Mouse (Mus musculus) embryonic facial prominence, embryonic 12.5 days (tissue): ENCODE data around the gene Tmem189. TPM values are rescaled to one million over a fixed set of nuclear protein-coding genes. Genes with fewer than 3 reads are reported as not detected.
A peak's percentile ranks its signal among the peaks of the same experiment; 100 is the strongest.
"Not testable (repeated sequence)": the region's sequence is repeated elsewhere in the genome, so short reads cannot be mapped to it uniquely, and the experiment has no call there.

ENCODE experiments used
- ATAC-seq: fragments of 200-750 bp; cut with Nextera tagmentation; 2 replicates; pipeline ENCODE4 v1.8.0; 2017; ENCODE audit not compliant: insufficient number of reproducible peaks, insufficient read depth, low FRiP score, low TSS enrichment
- H3K27ac ChIP-seq: fragments of 300-500 bp; sonication (generic); 2 replicates; pipeline ENCODE4 v1.5.1; 2016; ENCODE audit warnings: mild to moderate bottlenecking
- H3K27me3 ChIP-seq: fragments of 300-500 bp; sonication (generic); 2 replicates; pipeline ENCODE4 v1.6.1; 2016; ENCODE audit warnings: mild to moderate bottlenecking, moderate library complexity
- H3K36me3 ChIP-seq: fragments of 300-500 bp; sonication (generic); 2 replicates; pipeline ENCODE4 v1.6.1; 2016; ENCODE audit warnings: mild to moderate bottlenecking
- H3K4me1 ChIP-seq: fragments of 300-500 bp; sonication (generic); 2 replicates; pipeline ENCODE4 v1.6.1; 2016
- H3K4me2 ChIP-seq: fragments of 300-500 bp; sonication (generic); replicated peaks from 2 replicates; pipeline ENCODE4 v1.6.1; 2016; ENCODE audit warnings: mild to moderate bottlenecking, moderate library complexity
- H3K4me3 ChIP-seq: fragments of 300-500 bp; sonication (generic); 2 replicates; pipeline ENCODE4 v1.5.1; 2016; ENCODE audit warnings: mild to moderate bottlenecking
- H3K9ac ChIP-seq: fragments of 300-500 bp; sonication (generic); 2 replicates; pipeline ENCODE4 v1.6.1; 2016; ENCODE audit warnings: mild to moderate bottlenecking, moderate library complexity
- H3K9me3 ChIP-seq: fragments of 300-500 bp; sonication (generic); 2 replicates; pipeline ENCODE4 v1.6.1; 2016; ENCODE audit warnings: mild to moderate bottlenecking, moderate library complexity
- WGBS: fragments of 180-500 bp; shearing (Covaris S2); methylation state at CpG from one replicate; pipeline ENCODE4 v1.1.7; 2016; 5-methylcytosine and 5-hydroxymethylcytosine counted together
- polyA plus RNA-seq: library from polyadenylated mRNA; unstranded; fragments of >200 nt; fragmentation: Nextera tagmentation; extraction: Ambion mirVana; gene quantifications from 2 replicates; pipeline ENCODE4 v1.2.1, GENCODE M21; 2016

Gene Tmem189
- polyA plus RNA-seq, 1 experiment from 2014 or later = 45.0 TPM

DNA sequence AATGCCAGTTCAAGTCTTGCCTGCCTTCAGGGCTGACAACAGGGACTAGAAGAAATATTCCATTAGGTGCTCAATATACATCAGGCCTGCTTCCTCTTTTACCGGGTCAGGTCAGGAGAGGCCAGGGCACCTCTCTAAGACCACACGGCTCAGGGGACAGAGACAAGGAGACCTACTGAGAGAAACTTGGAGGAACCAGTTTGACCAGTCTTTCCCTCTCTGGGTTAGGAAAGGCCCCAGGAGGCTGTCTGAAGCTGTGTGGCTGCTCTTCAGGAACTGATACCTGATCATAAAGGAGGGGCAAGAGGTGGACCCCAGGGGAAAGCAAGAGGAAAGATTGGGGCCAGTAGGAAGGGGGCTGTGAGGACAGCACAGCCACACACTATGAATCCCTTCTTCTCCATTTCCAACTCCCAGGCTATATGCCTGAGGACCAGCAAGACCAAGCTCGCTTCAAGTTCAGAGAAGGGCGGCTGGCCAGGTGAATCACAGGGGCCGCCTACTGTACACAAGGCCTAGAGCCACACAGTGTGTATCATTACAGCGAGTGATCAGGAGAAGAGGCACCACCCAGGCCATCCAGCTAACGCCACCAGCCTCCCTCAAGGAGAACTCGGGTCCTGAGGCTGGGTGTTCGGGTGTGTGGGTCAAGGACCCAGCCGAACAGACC is 30.3 kb downstream of the Tmem189 start:
- WGBS = 60% methylated on average over 10 of the region's 10 CpGs
- Histone ChIP-seq H3K4me3 (peak overlapping the region; percentile 87), H3K4me2 (peak overlapping the region; percentile 97), H3K9ac (peak overlapping the region; percentile 40), H3K9me3 (no peaks in the 10 kb centered on the region), H3K36me3 (peaks cover 9% of the 10 kb centered on the region), H3K27ac (peak overlapping the region; percentile 72), H3K4me1 (peaks cover 40% of the 10 kb centered on the region), H3K27me3 (peaks cover 5% of the 10 kb centered on the region; the same call in 1 of the 2 replicates)
- ATAC-seq = no peak

DNA sequence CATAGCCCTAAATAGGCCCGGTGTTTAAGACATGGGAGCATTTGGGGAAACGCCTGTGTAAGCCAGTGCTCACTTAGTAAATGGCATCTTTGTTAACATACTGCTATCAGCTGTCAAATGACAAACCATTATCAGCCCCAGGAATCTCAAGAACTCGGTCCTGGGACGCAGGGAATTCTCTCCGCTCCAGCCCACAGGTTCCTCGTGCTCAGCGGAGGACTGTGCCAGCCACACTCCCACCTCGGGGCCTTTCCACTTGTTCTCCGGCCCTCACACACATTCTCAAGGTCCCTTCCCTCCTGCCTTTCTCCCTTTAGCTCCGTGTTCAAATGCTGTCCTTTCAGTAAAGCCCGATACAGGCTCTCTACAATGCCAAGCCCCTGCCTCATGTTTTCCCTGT is 30.9 kb downstream of the Tmem189 start:
- Histone ChIP-seq H3K9ac (no peak overlapping the region), H3K36me3 (peaks cover 15% of the 10 kb centered on the region), H3K27ac (no peak overlapping the region), H3K4me3 (no peak overlapping the region), H3K27me3 (peaks cover 5% of the 10 kb centered on the region; the same call in 1 of the 2 replicates), H3K9me3 (no peaks in the 10 kb centered on the region), H3K4me1 (peaks cover 40% of the 10 kb centered on the region), H3K4me2 (peak overlapping the region; percentile 97; the same call in 1 of the 2 replicates)
- 57% methylated on average over 11 of the region's 11 CpGs for WGBS
- no peak for ATAC-seq

DNA sequence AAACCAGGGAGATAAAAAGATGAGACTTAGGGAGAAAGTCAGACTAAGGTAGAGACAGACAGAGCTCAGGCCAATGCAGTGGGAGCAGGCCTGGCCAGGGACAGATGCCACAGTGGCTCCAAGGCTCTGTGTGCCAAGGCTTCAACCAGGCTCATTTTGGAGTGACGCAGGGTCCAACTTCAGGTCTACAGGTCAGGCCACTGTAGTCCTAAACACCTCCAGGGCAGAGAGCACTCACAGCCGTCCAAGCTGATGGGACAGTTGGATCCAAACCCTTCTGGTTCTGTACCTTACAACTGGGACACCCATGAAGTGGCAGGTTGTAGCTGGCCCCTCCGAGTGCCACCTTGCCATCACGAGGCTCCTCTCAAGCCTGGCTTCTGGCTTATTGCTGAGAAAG is 31.6 kb downstream of the Tmem189 start:
- Histone ChIP-seq H3K36me3 (peaks cover 22% of the 10 kb centered on the region), H3K27ac (no peak overlapping the region), H3K27me3 (peaks cover 5% of the 10 kb centered on the region; the same call in 1 of the 2 replicates), H3K9me3 (no peaks in the 10 kb centered on the region), H3K4me1 (peaks cover 40% of the 10 kb centered on the region), H3K9ac (no peak overlapping the region), H3K4me3 (no peak overlapping the region), H3K4me2 (no peak overlapping the region)
- 85% methylated on average over 4 of the region's 4 CpGs for WGBS
- ATAC-seq = no peak

DNA sequence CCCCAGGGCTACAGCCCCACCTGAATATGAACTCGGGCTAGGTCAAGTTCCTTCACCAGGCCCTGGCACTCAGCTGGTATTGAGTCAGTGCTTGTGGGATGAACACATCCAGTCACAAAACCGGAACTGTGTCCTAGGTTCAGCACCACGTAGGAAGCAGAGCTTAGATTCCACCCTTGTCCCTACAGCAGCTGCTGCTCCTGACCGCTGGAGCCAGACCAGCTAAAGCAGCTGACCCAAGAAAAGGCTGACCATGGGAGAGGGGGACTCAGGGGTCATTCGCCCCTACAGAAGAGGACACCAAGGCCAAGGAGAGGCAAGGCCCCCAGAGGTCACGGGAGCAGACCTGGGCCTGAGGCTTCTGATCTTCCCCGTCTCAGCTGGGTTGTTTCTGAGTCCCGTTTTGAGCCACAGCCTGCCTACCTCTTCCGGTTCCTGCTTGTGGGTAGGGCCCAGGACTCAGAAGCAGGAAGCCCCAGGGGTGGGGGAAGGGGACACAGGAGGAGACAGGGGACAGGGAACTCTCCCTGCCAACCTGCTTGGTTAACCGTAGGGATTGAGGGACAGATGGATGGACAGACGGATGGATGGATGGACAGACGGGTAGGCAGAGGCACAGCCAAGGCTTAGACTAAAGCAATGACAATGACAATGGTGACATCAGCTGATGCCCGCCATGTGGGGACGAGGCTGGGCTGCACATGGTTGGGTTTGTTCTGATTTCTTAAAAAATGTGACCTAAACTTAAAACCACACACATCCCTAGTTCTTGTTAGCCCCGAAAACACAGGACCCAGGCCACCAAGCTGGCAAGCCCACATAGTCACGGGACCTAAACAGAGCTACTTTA is 32.8 kb downstream of the Tmem189 start:
- Histone ChIP-seq H3K4me1 (peaks cover 34% of the 10 kb centered on the region), H3K27ac (no peak overlapping the region), H3K4me2 (no peak overlapping the region), H3K27me3 (no peaks in the 10 kb centered on the region), H3K9ac (no peak overlapping the region), H3K36me3 (peaks cover 33% of the 10 kb centered on the region), H3K9me3 (no peaks in the 10 kb centered on the region), H3K4me3 (no peak overlapping the region)
- 78% methylated on average over 16 of the region's 16 CpGs for WGBS
- ATAC-seq = no peak

DNA sequence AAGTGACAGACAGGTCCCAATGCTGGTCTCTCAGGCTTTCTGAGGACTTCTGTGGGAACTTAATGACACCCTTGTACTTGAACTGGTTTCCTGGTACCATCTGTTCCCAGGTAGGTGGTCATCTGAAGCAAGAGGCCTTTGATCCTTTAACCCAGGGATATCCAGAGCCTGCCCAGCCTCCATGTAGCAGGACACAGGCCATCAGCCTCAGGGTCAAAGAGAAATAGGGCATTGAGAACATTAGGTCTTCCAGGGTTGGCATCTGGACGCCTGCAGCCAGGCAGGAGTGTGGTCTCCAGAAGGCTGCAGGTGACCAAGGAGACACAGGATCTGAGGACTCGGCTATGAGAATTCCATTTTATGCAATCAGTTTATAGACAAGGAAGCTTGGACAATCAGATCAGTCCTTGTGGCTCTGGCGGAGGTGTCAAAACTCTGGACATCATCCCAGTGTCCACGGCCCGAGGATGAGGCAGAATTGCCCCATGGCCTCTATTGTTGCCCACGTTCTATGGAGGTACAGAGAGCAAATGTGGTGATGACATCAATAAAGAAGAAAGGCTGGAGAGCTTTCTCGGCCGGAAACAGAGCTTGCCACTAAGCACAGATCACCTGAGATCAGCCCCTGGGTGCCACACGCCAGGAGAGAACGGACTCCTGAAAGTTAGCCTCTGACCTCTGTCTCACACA is 34.6 kb downstream of the Tmem189 start:
- H3K27ac ChIP-seq = no peak overlapping the region
- no peaks in the 10 kb centered on the region for H3K27me3 ChIP-seq
- no peak overlapping the region for H3K4me3 ChIP-seq
- WGBS = 91% methylated on average over 10 of the region's 10 CpGs
- H3K9me3 ChIP-seq = no peaks in the 10 kb centered on the region
- H3K9ac ChIP-seq = no peak overlapping the region
- no peak for ATAC-seq
- H3K36me3 ChIP-seq = peaks cover 40% of the 10 kb centered on the region
- peaks cover 25% of the 10 kb centered on the region for H3K4me1 ChIP-seq
- no peak overlapping the region for H3K4me2 ChIP-seq

DNA sequence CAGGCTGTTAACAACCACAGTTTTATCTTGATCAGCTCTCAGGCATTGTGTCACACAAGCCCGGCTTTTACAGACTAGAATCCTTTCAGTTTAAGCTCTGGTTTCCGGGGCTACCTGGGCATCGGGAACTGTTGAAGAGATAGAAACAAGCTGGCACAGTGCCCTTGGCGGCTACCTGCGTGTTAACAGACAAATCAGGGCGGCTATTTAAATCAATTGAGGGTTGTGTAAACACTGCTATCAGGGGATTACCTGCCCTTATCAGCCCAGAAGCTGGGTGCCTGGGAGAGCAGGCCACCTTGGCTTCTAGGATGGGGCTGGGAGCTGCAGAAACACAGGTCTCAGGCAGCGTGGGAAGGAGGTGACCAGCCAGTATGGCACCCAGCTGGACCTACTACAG is 36.9 kb downstream of the Tmem189 start:
- ATAC-seq = no peak
- Histone ChIP-seq H3K36me3 (peaks cover 55% of the 10 kb centered on the region), H3K4me2 (no peak overlapping the region), H3K9ac (no peak overlapping the region), H3K27ac (no peak overlapping the region), H3K9me3 (no peaks in the 10 kb centered on the region), H3K4me3 (no peak overlapping the region), H3K4me1 (0 out of 2 replicates have a peak, but pooled peaks cover 7% of the 10 kb centered on the region), H3K27me3 (no peaks in the 10 kb centered on the region)
- 90% methylated on average over 7 of the region's 7 CpGs for WGBS

DNA sequence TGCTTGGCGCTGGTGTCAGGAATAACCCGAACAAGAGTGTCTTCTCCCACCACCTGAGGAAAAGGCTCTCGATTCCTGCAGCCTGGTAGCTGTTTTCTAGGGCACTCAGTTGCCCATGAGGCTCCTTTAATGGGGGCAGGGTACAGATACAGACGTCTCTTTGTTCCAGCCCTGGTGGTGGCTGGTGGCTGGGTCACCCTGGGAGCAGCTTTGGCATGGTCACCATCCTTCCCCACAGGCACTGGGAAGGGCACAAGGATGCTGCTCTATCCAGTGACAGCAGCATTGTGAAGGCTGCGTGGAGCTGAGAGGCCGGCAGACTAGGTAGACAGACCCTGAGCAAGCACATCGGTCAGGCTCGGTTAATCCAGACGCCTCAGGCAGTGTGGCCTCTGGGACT is 38.0 kb downstream of the Tmem189 start:
- Histone ChIP-seq H3K27ac (no peak overlapping the region), H3K9me3 (no peaks in the 10 kb centered on the region), H3K4me2 (no peak overlapping the region), H3K4me1 (0 out of 2 replicates have a peak, but pooled peaks cover 3% of the 10 kb centered on the region), H3K4me3 (no peak overlapping the region), H3K27me3 (no peaks in the 10 kb centered on the region), H3K36me3 (peaks cover 57% of the 10 kb centered on the region), H3K9ac (0 out of 2 replicates have a peak overlapping the region, but pooled peaks have one; percentile 19)
- ATAC-seq = no peak
- WGBS = 70% methylated on average over 9 of the region's 9 CpGs

DNA sequence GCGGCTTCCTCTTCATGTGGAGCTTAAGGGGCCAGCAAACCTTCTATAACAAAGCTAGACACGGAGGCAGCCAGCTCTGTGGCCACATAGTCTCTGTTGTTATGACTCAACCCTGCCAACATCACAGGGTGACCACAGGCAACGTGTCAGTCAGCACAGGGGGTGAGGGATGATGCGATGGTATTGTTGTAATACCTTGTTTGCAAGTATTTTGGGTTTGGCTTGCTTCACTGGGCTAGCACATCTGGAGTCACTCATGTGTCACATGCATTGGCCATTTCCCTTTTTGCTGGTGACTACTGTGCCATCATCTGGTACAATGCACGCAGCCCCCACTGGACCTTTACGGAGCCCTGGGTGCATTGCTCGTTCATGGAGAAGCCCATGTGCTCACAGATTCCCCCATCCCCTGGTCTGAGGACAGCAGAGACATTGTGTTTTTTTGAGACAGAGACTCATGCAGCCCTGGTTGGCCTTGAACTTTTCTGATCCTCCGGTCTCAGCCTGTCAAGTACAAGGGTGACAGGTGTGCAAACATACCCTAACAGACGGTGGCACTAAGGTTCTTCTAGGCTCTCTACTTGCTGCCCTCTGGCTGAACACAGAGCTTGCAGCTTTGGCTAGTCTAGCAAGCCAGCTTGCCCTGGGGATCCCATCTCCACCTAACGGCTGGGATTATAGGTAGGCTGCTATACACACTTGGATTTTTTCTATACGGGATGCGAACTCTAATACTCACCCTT is 40.2 kb downstream of the Tmem189 start:
- H3K27me3 ChIP-seq = no peaks in the 10 kb centered on the region
- no peak for ATAC-seq
- peaks cover 67% of the 10 kb centered on the region for H3K36me3 ChIP-seq
- H3K9ac ChIP-seq = no peak overlapping the region
- H3K4me2 ChIP-seq = no peak overlapping the region
- 89% methylated on average over 12 of the region's 12 CpGs for WGBS
- H3K9me3 ChIP-seq = no peaks in the 10 kb centered on the region
- no peak overlapping the region for H3K4me3 ChIP-seq
- no peak overlapping the region for H3K27ac ChIP-seq
- H3K4me1 ChIP-seq = no peaks in the 10 kb centered on the region

DNA sequence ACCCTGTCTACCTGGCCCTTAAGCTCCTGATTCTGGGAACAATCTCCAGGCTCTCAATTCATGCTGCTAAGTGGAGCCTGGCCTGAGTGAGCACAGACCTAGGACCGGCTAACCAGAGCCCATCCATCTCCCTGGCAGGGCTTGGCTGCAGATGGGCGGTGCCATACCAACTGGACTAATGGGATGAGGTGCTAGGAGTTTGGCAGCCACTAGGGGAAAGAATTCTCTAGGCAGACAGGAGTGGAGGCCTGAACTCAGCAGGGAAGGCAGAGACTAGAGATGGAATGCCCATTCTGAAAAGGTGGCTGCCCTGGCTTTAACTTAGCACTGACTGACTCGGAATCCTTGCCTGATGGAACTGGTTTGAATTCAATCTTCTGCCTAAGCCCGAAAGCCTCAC is 43.2 kb downstream of the Tmem189 start:
- no peaks in the 10 kb centered on the region for H3K27me3 ChIP-seq
- 77% methylated on average over 4 of the region's 4 CpGs for WGBS
- H3K9ac ChIP-seq = no peak overlapping the region
- H3K4me2 ChIP-seq = no peak overlapping the region
- no peaks in the 10 kb centered on the region for H3K4me1 ChIP-seq
- H3K36me3 ChIP-seq = peaks cover 45% of the 10 kb centered on the region
- ATAC-seq = no peak
- H3K4me3 ChIP-seq = no peak overlapping the region
- H3K9me3 ChIP-seq = no peaks in the 10 kb centered on the region
- H3K27ac ChIP-seq = no peak overlapping the region

DNA sequence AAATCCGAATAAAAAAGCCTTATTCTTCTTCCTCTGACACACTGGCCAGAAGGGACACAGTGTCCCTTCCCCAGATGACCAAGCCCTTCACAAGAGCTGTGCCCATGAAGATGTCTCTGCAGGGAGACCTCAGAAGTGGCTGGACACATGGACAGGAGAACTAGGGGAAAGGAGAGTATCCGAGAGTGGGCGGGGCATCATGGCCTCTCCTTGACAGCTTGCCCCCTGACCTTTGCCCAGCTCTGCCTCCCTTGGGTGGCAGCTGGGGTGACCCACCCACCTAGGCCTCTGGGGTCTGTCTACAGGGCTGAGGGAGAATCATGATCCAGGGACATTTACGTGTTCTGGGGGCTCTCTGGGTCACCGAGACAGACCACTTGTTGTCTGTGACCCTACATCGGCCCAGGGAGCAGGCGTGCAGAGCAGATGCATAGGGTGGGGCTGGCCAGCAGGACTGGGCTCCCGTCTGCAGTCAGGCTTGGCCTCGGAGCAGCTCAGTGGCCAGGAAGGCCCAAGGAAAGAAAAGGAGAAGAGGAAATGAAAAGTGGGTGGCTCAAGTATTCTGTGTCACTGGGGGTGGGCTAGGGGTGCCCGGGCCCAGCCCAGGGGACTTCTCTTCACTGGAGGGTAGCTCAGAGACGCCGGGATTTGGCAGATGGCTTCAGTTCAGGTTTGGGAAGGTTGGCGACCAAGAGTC is 46.1 kb downstream of the Tmem189 start:
- not testable (repeated sequence) for ATAC-seq, H3K4me2 ChIP-seq, H3K9me3 ChIP-seq, H3K9ac ChIP-seq, H3K4me3 ChIP-seq, H3K4me1 ChIP-seq, H3K27ac ChIP-seq, H3K27me3 ChIP-seq
- 81% methylated on average over 13 of the region's 13 CpGs for WGBS
- H3K36me3 ChIP-seq = peaks cover 39% of the 10 kb centered on the region

DNA sequence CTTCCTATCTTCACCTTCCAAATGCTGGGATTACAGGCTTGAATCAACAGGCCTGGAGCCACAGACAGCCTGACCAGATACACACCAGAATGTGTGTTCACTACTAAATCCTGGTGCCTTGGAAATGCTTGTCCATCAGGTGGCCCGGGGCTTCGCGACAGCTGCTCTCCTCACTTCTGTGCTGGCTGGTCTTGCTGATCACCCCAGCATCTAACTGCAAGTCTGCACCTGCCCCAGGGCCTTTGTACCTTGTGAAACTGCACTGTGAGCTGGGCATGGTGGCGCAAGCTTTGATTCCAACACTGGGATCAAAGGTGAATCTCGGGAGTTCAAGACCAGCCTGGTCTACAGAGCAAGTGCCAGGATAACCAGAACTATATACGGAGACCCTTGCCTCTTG is 47.5 kb downstream of the Tmem189 start:
- 86% methylated on average over 6 of the region's 6 CpGs for WGBS

More for the DNA sequence above, 47.5 kb downstream of the Tmem189 start:
- H3K27ac ChIP-seq = no peak overlapping the region
- H3K4me3 ChIP-seq = no peak overlapping the region
- no peak overlapping the region for H3K9ac ChIP-seq
- no peak for ATAC-seq
- H3K27me3 ChIP-seq = no peaks in the 10 kb centered on the region
- 0 out of 2 replicates have a peak, but pooled peaks cover 3% of the 10 kb centered on the region for H3K9me3 ChIP-seq
- no peaks in the 10 kb centered on the region for H3K4me1 ChIP-seq
- H3K4me2 ChIP-seq = no peak overlapping the region
- H3K36me3 ChIP-seq = peaks cover 30% of the 10 kb centered on the region
